Mouse (Mus musculus): Measurements from ENCODE around the gene Ttll11. TPM values are rescaled to one million over a fixed set of nuclear protein-coding genes. Genes with fewer than 3 reads are reported as not detected.
A peak's percentile ranks its signal among the peaks of the same experiment; 100 is the strongest.

Gene Ttll11
- total and polyA plus RNA-seq, 2 experiments from 2014 or later: 1.7 to 5.0 TPM

- no peak for ATAC-seq (ENCODE audit: insufficient read depth, low read depth)
- TF ChIP-seq EP300 (IDR thresholded peaks at IDR 0.05; ENCODE audit: low read depth) (no peak), CTCF (IDR thresholded peaks at IDR 0.05; ENCODE audit: low read depth) (no peak)
- Histone ChIP-seq H3K4me1 (ENCODE audit: control insufficient read depth, insufficient read depth) (peaks cover 12% of the 10 kb centered on the region; the same call in 1 of the 2 replicates), H3K9ac (replicated peaks; ENCODE audit: low read depth, low read length) (no peak overlapping the region), H3K4me2 (ENCODE audit: low read depth, low read length) (no peak overlapping the region), H3K27me3 (ENCODE audit: control insufficient read depth, insufficient read depth, low read length) (no peaks in the 10 kb centered on the region), H3K9me3 (replicated peaks; ENCODE audit: control insufficient read depth, low read length) (no peaks in the 10 kb centered on the region), H3K27ac (ENCODE audit: low read depth) (no peak overlapping the region), H3K4me3 (ENCODE audit: low read depth, low read length) (no peak overlapping the region), H3K36me3 (replicated peaks; ENCODE audit: control insufficient read depth, insufficient read depth, low read length) (no peaks in the 10 kb centered on the region)
- whole genome bisulfite sequencing: 76% methylated on average over 9 of the region's 9 CpGs
- DNase-seq (ENCODE audit: low spot score): no peak
Measured at GRCm38 (mm10) chr2:35910740-35911139, 69.0 kb downstream of the Ttll11 start.

GRCm38 (mm10) chr2:35909353-35909752 lies 70.4 kb downstream of the Ttll11 start:
- TF ChIP-seq EP300 (IDR thresholded peaks at IDR 0.05; ENCODE audit: low read depth) (no peak), CTCF (IDR thresholded peaks at IDR 0.05; ENCODE audit: low read depth) (no peak)
- 92% methylated on average over 4 of the region's 4 CpGs for WGBS
- ATAC-seq (ENCODE audit: insufficient read depth, low read depth): no peak
- Histone ChIP-seq H3K9ac (replicated peaks; ENCODE audit: low read depth, low read length) (no peak overlapping the region), H3K4me2 (ENCODE audit: low read depth, low read length) (no peak overlapping the region), H3K9me3 (replicated peaks; ENCODE audit: control insufficient read depth, low read length) (no peaks in the 10 kb centered on the region), H3K4me3 (ENCODE audit: low read depth, low read length) (no peak overlapping the region), H3K4me1 (ENCODE audit: control insufficient read depth, insufficient read depth) (peaks cover 12% of the 10 kb centered on the region; the same call in 1 of the 2 replicates), H3K36me3 (replicated peaks; ENCODE audit: control insufficient read depth, insufficient read depth, low read length) (no peaks in the 10 kb centered on the region), H3K27ac (ENCODE audit: low read depth) (no peak overlapping the region), H3K27me3 (ENCODE audit: control insufficient read depth, insufficient read depth, low read length) (no peaks in the 10 kb centered on the region)
- DNase-seq (ENCODE audit: low spot score): no peak

GRCm38 (mm10) chr2:35907578-35907977 lies 72.1 kb downstream of the Ttll11 start:
- ATAC-seq (ENCODE audit: insufficient read depth, low read depth): no peak
- no peaks in the 10 kb centered on the region for H3K27me3 ChIP-seq (ENCODE audit: control insufficient read depth, insufficient read depth, low read length)

GRCm38 (mm10) chr2:35906174-35906798 lies 73.4 kb downstream of the Ttll11 start:
- Histone ChIP-seq H3K36me3 (replicated peaks; ENCODE audit: control insufficient read depth, insufficient read depth, low read length) (no peaks in the 10 kb centered on the region), H3K4me1 (ENCODE audit: control insufficient read depth, insufficient read depth) (0 out of 2 replicates have a peak, but pooled peaks cover 3% of the 10 kb centered on the region), H3K9ac (replicated peaks; ENCODE audit: low read depth, low read length) (no peak overlapping the region), H3K4me2 (ENCODE audit: low read depth, low read length) (no peak overlapping the region), H3K27me3 (ENCODE audit: control insufficient read depth, insufficient read depth, low read length) (no peaks in the 10 kb centered on the region), H3K9me3 (replicated peaks; ENCODE audit: control insufficient read depth, low read length) (no peaks in the 10 kb centered on the region), H3K27ac (ENCODE audit: low read depth) (no peak overlapping the region), H3K4me3 (ENCODE audit: low read depth, low read length) (no peak overlapping the region)
- 5% methylated on average over 11 of the region's 11 CpGs for WGBS
- DNase-seq (ENCODE audit: low spot score) (peak; percentile 90), ATAC-seq (ENCODE audit: insufficient read depth, low read depth) (peak; percentile 66)
- TF ChIP-seq EP300 (IDR thresholded peaks at IDR 0.05; ENCODE audit: low read depth) (no peak), CTCF (IDR thresholded peaks at IDR 0.05; ENCODE audit: low read depth) (peak; percentile 78)

More at GRCm38 (mm10) chr2:35907578-35907977, 72.1 kb downstream of the Ttll11 start:
- no peak overlapping the region for H3K4me3 ChIP-seq (ENCODE audit: low read depth, low read length)
- TF ChIP-seq EP300 (IDR thresholded peaks at IDR 0.05; ENCODE audit: low read depth) (no peak), CTCF (IDR thresholded peaks at IDR 0.05; ENCODE audit: low read depth) (no peak)
- peaks cover 12% of the 10 kb centered on the region; the same call in 1 of the 2 replicates for H3K4me1 ChIP-seq (ENCODE audit: control insufficient read depth, insufficient read depth)
- H3K9me3 ChIP-seq (replicated peaks; ENCODE audit: control insufficient read depth, low read length): no peaks in the 10 kb centered on the region
- H3K4me2 ChIP-seq (ENCODE audit: low read depth, low read length): no peak overlapping the region
- H3K27ac ChIP-seq (ENCODE audit: low read depth): no peak overlapping the region
- no peak overlapping the region for H3K9ac ChIP-seq (replicated peaks; ENCODE audit: low read depth, low read length)
- WGBS: 80% methylated on average over 6 of the region's 6 CpGs
- H3K36me3 ChIP-seq (replicated peaks; ENCODE audit: control insufficient read depth, insufficient read depth, low read length): no peaks in the 10 kb centered on the region
- DNase-seq (ENCODE audit: low spot score): no peak

- H3K9me3 ChIP-seq (replicated peaks; ENCODE audit: control insufficient read depth, low read length): no peaks in the 10 kb centered on the region
- no peak overlapping the region for H3K9ac ChIP-seq (replicated peaks; ENCODE audit: low read depth, low read length)
- peak; percentile 30; the same call in 1 of the 2 replicates for ATAC-seq (ENCODE audit: insufficient read depth, low read depth)
- peaks cover 4% of the 10 kb centered on the region; the same call in 1 of the 2 replicates for H3K4me1 ChIP-seq (ENCODE audit: control insufficient read depth, insufficient read depth)
- H3K27me3 ChIP-seq (ENCODE audit: control insufficient read depth, insufficient read depth, low read length): no peaks in the 10 kb centered on the region
- TF ChIP-seq EP300 (IDR thresholded peaks at IDR 0.05; ENCODE audit: low read depth) (no peak), CTCF (IDR thresholded peaks at IDR 0.05; ENCODE audit: low read depth) (no peak)
- H3K36me3 ChIP-seq (replicated peaks; ENCODE audit: control insufficient read depth, insufficient read depth, low read length): no peaks in the 10 kb centered on the region
- WGBS: 41% methylated on average over 2 of the region's 2 CpGs
- no peak for DNase-seq (ENCODE audit: low spot score)
- H3K4me2 ChIP-seq (ENCODE audit: low read depth, low read length): no peak overlapping the region
- H3K4me3 ChIP-seq (ENCODE audit: low read depth, low read length): no peak overlapping the region
- H3K27ac ChIP-seq (ENCODE audit: low read depth): no peak overlapping the region
Measured at GRCm38 (mm10) chr2:35900845-35901244, 78.9 kb downstream of the Ttll11 start.

- no peak overlapping the region for H3K4me3 ChIP-seq (ENCODE audit: low read depth, low read length)
- WGBS: 95% methylated on average over 3 of the region's 3 CpGs
- DNase-seq (ENCODE audit: low spot score) (no peak), ATAC-seq (ENCODE audit: insufficient read depth, low read depth) (no peak)
- TF ChIP-seq CTCF (IDR thresholded peaks at IDR 0.05; ENCODE audit: low read depth) (no peak), EP300 (IDR thresholded peaks at IDR 0.05; ENCODE audit: low read depth) (no peak)
- H3K36me3 ChIP-seq (replicated peaks; ENCODE audit: control insufficient read depth, insufficient read depth, low read length): no peaks in the 10 kb centered on the region
- H3K9me3 ChIP-seq (replicated peaks; ENCODE audit: control insufficient read depth, low read length): no peaks in the 10 kb centered on the region
- no peak overlapping the region for H3K27ac ChIP-seq (ENCODE audit: low read depth)
- no peaks in the 10 kb centered on the region for H3K27me3 ChIP-seq (ENCODE audit: control insufficient read depth, insufficient read depth, low read length)
- H3K4me2 ChIP-seq (ENCODE audit: low read depth, low read length): no peak overlapping the region
- H3K4me1 ChIP-seq (ENCODE audit: control insufficient read depth, insufficient read depth): peaks cover 4% of the 10 kb centered on the region; the same call in 1 of the 2 replicates
- H3K9ac ChIP-seq (replicated peaks; ENCODE audit: low read depth, low read length): no peak overlapping the region
Measured at GRCm38 (mm10) chr2:35899712-35900111, 80.0 kb downstream of the Ttll11 start.
